Mouse (Mus musculus) heart, postnatal 0 days (tissue): ENCODE measurements at regions not wholly inside any gene's neighbourhood (a gene's known extent, or its start where the extent isn't known, plus 50 kb on each side); places are given as distances from the start of the nearest gene placed in this dataset.

ENCODE experiments used
- ATAC-seq: fragments of 200-750 bp; cut with Nextera tagmentation; 2 replicates; pipeline ENCODE4 v1.8.0; 2017; ENCODE audit warnings: low read depth, moderate number of reproducible peaks, moderate library complexity; ENCODE audit not compliant: insufficient read depth
- DNase-seq: peaks from one replicate; pipeline ENCODE4 v3.0.0-alpha.2; 2016; ENCODE audit warnings: low spot score
- H3K27ac ChIP-seq: fragments of 300-500 bp; sonication (generic); 2 replicates; pipeline ENCODE4 v1.5.1; 2014; ENCODE audit warnings: low read depth, mild to moderate bottlenecking
- H3K27me3 ChIP-seq: fragments of 300-500 bp; sonication (generic); 2 replicates; pipeline ENCODE4 v1.6.1; 2014; ENCODE audit warnings: low read length, mixed read lengths; ENCODE audit not compliant: control insufficient read depth, insufficient read depth
- H3K36me3 ChIP-seq: fragments of 300-500 bp; sonication (generic); replicated peaks from 2 replicates; pipeline ENCODE4 v1.6.1; 2014; ENCODE audit warnings: low read length, mixed read lengths; ENCODE audit not compliant: control insufficient read depth, insufficient read depth
- H3K4me1 ChIP-seq: fragments of 300-500 bp; sonication (generic); 2 replicates; pipeline ENCODE4 v1.6.1; 2014; ENCODE audit warnings: antibody characterized with exemption; ENCODE audit not compliant: control insufficient read depth, insufficient read depth
- H3K4me2 ChIP-seq: fragments of 300-500 bp; sonication (generic); 2 replicates; pipeline ENCODE4 v1.6.1; 2014; ENCODE audit warnings: low read depth, mild to moderate bottlenecking, low read length, moderate library complexity
- H3K4me3 ChIP-seq: fragments of 300-500 bp; sonication (generic); 2 replicates; pipeline ENCODE4 v1.5.1; 2014; ENCODE audit warnings: low read depth, low read length
- H3K9ac ChIP-seq: fragments of 300-500 bp; sonication (generic); replicated peaks from 2 replicates; pipeline ENCODE4 v1.6.1; 2014; ENCODE audit warnings: low read depth, low read length, mixed read lengths
- H3K9me3 ChIP-seq: fragments of 300-500 bp; sonication (generic); replicated peaks from 2 replicates; pipeline ENCODE4 v1.6.1; 2016; ENCODE audit warnings: low read length; ENCODE audit not compliant: control insufficient read depth
- CTCF ChIP-seq: IDR thresholded peaks from 2 replicates; pipeline ENCODE4 v1.5.1; 2016; ENCODE audit warnings: antibody characterized with exemption, control low read depth, low read depth
- EP300 ChIP-seq: IDR thresholded peaks from 2 replicates; pipeline ENCODE4 v1.6.1; 2016; ENCODE audit warnings: antibody characterized with exemption, low read depth
- WGBS: fragments of 180-500 bp; shearing (Covaris S2); extraction: QIAGEN DNeasy Blood & Tissue Kit; methylation state at CpG from one replicate; pipeline ENCODE4 v1.1.7; 2014; 5-methylcytosine and 5-hydroxymethylcytosine counted together

GRCm38 (mm10) chr15:93062213-93063131 lies 212.5 kb downstream of the Gxylt1 start:
- no peaks in the 10 kb centered on the region for H3K9me3 ChIP-seq
- H3K9ac ChIP-seq: no peak overlapping the region
- H3K27ac ChIP-seq: no peak overlapping the region
- no peaks in the 10 kb centered on the region for H3K4me1 ChIP-seq
- no peak overlapping the region for H3K4me2 ChIP-seq
- H3K4me3 ChIP-seq: no peak overlapping the region
- ATAC-seq (no peak), DNase-seq (no peak)
- TF ChIP-seq EP300 (no peak), CTCF (no peak)
- H3K27me3 ChIP-seq: no peaks in the 10 kb centered on the region
- 73% methylated on average over 10 of the region's 10 CpGs for WGBS
- H3K36me3 ChIP-seq: no peaks in the 10 kb centered on the region

- WGBS: 75% methylated on average over 3 of the region's 3 CpGs
- ATAC-seq: no peak
Measured at GRCm38 (mm10) chr15:93053471-93053870, 221.5 kb downstream of the Gxylt1 start.

GRCm38 (mm10) chr15:93027185-93027584 lies 247.8 kb downstream of the Gxylt1 start:
- TF ChIP-seq CTCF: no peak
- no peak for TF ChIP-seq EP300
- ATAC-seq: no peak
- H3K4me3 ChIP-seq: no peak overlapping the region
- WGBS: 47% methylated on average over 6 of the region's 6 CpGs
- H3K9me3 ChIP-seq: no peaks in the 10 kb centered on the region
- no peaks in the 10 kb centered on the region for H3K4me1 ChIP-seq
- H3K9ac ChIP-seq: no peak overlapping the region
- H3K4me2 ChIP-seq: no peak overlapping the region
- no peaks in the 10 kb centered on the region for H3K36me3 ChIP-seq
- no peaks in the 10 kb centered on the region for H3K27me3 ChIP-seq
- DNase-seq: no peak
- no peak overlapping the region for H3K27ac ChIP-seq

More at GRCm38 (mm10) chr15:93053471-93053870, 221.5 kb downstream of the Gxylt1 start:
- Histone ChIP-seq H3K27me3 (no peaks in the 10 kb centered on the region), H3K36me3 (no peaks in the 10 kb centered on the region), H3K4me2 (no peak overlapping the region), H3K9ac (no peak overlapping the region), H3K9me3 (no peaks in the 10 kb centered on the region), H3K4me1 (no peaks in the 10 kb centered on the region), H3K27ac (no peak overlapping the region), H3K4me3 (no peak overlapping the region)
- DNase-seq: no peak
- TF ChIP-seq EP300: no peak
- no peak for TF ChIP-seq CTCF

- H3K36me3 ChIP-seq: no peaks in the 10 kb centered on the region
- DNase-seq: no peak
- no peak overlapping the region for H3K4me3 ChIP-seq
- H3K27me3 ChIP-seq: no peaks in the 10 kb centered on the region
- H3K9me3 ChIP-seq: no peaks in the 10 kb centered on the region
- H3K27ac ChIP-seq: no peak overlapping the region
- H3K4me1 ChIP-seq: no peaks in the 10 kb centered on the region
- 43% methylated on average over 11 of the region's 11 CpGs for WGBS
- TF ChIP-seq CTCF: no peak
- no peak for TF ChIP-seq EP300
- H3K4me2 ChIP-seq: no peak overlapping the region
- no peak overlapping the region for H3K9ac ChIP-seq
- no peak for ATAC-seq
Measured at GRCm38 (mm10) chr15:93026456-93027078, 248.4 kb downstream of the Gxylt1 start.

GRCm38 (mm10) chr15:93025791-93026190 lies 249.2 kb downstream of the Gxylt1 start:
- WGBS: 26% methylated on average over 9 of the region's 9 CpGs
- Histone ChIP-seq H3K9me3 (no peaks in the 10 kb centered on the region), H3K27me3 (no peaks in the 10 kb centered on the region), H3K27ac (no peak overlapping the region), H3K36me3 (no peaks in the 10 kb centered on the region), H3K4me3 (no peak overlapping the region), H3K4me1 (no peaks in the 10 kb centered on the region), H3K4me2 (no peak overlapping the region), H3K9ac (no peak overlapping the region)
- TF ChIP-seq EP300: no peak
- no peak for TF ChIP-seq CTCF
- no peak for ATAC-seq
- no peak for DNase-seq
